Mouse (Mus musculus): ENCODE results near the gene Tctex1d2. TPM values are rescaled to one million over a fixed set of nuclear protein-coding genes. Genes with fewer than 3 reads are reported as not detected.

Gene Tctex1d2
- total RNA-seq, 1 experiment from 2014 or later: 54.3 TPM

DNA sequence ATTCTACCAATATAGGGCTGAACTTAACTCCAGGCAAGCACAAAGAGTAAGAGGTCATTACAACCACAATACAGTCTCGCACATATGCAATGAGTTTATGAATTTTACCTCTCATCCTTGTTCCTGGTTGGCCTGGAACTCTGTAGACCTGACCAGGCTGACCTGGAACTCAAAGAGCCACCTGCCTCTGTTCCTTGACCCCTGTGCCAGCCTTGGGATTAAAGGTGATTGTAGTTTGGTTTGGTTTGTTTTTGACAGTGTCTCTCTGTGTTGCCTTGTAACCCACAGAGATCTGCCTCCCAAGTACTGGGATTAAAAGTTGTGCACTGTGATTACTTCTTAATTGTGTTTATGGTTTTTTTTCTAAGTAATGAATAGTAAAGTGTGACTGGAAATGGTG is 37.3 kb downstream of the Tctex1d2 start:
- no peak for ATAC-seq (replicated peaks in 1 of 2; ENCODE audit: insufficient read depth in 1 of 2, low FRiP score in 2 of 2, low TSS enrichment in 1 of 2, low read depth in 1 of 2, poor library complexity in 2 of 2, severe bottlenecking in 2 of 2)

DNA sequence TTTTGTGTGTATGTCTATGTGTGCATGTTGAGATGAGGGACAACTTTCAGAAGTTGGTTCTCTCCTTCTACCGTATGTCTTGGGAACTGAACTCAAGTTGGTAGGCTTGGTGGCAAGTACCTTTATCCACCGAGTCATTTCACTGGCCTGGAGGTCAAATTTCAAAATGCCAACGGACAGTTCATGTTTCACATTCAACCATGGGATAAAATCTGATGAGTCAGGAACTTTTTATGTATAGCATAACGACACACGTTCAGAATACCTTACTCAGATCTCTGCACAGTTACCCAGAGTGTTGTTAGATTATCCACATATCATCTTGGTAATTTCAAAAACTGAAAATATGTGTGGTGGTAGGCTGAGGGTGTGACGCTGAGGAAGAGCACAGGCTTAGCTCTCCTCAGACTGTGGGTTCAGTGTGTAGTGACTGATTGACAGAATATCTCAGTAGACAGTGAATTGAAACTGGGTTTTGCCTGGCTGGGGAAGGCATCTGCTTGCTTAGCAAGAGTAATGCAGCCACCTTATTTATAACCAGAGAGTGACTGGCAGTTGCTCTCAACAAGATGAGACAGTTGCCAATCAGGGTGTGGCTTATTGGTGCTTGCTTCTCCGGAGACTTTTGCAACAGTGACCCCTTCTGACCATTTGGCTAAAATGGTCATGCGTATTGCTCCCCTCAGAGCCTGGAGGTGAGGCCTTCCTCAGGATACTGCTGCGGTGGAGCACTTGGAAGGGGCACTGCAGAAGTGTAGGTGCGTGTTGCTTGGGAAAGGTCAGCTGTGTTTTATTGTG is 38.3 kb downstream of the Tctex1d2 start:
- ATAC-seq (replicated peaks in 1 of 2; ENCODE audit: insufficient read depth in 1 of 2, low FRiP score in 2 of 2, low TSS enrichment in 1 of 2, low read depth in 1 of 2, poor library complexity in 2 of 2, severe bottlenecking in 2 of 2): peak; percentile 56 to 75; a peak in 2 of 4 replicates

DNA sequence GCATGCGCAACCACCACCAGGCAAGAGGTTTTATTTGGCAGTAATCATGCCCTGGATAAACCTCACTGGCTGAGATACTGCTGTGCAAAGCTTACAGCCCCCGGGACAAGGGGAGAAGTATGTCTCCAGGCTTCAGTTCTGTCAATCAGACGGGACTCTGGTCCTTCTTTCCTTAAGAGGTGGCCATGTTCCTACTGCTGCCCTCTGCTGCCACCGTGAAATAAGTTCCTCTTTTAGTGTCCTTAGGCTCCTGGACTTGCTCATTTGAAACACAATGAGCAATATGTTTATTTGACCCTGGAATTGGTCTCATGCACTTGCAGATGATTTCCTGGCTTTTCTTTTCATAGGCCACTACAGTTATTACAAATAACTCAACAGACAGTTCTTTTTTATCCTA is 41.0 kb downstream of the Tctex1d2 start:
- ATAC-seq (replicated peaks in 1 of 2; ENCODE audit: insufficient read depth in 1 of 2, low FRiP score in 2 of 2, low TSS enrichment in 1 of 2, low read depth in 1 of 2, poor library complexity in 2 of 2, severe bottlenecking in 2 of 2): no peak

GRCm38 (mm10) chr16:32461713-32462112 is 42.2 kb downstream of the Tctex1d2 start:
- ATAC-seq (replicated peaks in 1 of 2; ENCODE audit: insufficient read depth in 1 of 2, low FRiP score in 2 of 2, low TSS enrichment in 1 of 2, low read depth in 1 of 2, poor library complexity in 2 of 2, severe bottlenecking in 2 of 2): no peak

GRCm38 (mm10) chr16:32462950-32463349 is 43.4 kb downstream of the Tctex1d2 start:
- no peak for ATAC-seq (replicated peaks in 1 of 2; ENCODE audit: insufficient read depth in 1 of 2, low FRiP score in 2 of 2, low TSS enrichment in 1 of 2, low read depth in 1 of 2, poor library complexity in 2 of 2, severe bottlenecking in 2 of 2)

- ATAC-seq (replicated peaks in 1 of 2; ENCODE audit: insufficient read depth in 1 of 2, low FRiP score in 2 of 2, low TSS enrichment in 1 of 2, low read depth in 1 of 2, poor library complexity in 2 of 2, severe bottlenecking in 2 of 2): no peak
These were observed 43.9 kb downstream of the Tctex1d2 start for GRCm38 (mm10) chr16:32463426-32463825.

DNA sequence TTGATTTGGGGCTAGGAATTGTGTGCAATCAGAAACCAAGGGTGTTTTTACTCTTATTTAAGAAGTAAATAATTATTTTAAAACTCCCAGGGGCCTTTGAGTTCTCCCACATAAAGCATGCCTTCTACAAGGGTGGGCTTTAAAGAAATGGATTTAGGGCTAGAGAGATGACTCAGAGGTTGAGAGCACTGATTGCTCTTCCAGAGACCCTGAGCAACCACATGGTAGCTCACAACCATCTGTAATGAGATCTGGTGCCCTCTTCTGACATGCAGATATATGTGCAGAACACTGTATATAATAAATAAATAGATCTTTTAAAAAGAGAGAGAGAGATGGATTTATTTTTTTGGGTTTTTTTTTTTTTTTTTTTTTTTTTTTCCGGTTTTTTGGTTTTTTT is 45.4 kb downstream of the Tctex1d2 start:
- no peak for ATAC-seq (replicated peaks in 1 of 2; ENCODE audit: insufficient read depth in 1 of 2, low FRiP score in 2 of 2, low TSS enrichment in 1 of 2, low read depth in 1 of 2, poor library complexity in 2 of 2, severe bottlenecking in 2 of 2)

GRCm38 (mm10) chr16:32468488-32468887 is 49.0 kb downstream of the Tctex1d2 start:
- peak; percentile 49 to 56; a peak in 2 of 4 replicates for ATAC-seq (replicated peaks in 1 of 2; ENCODE audit: insufficient read depth in 1 of 2, low FRiP score in 2 of 2, low TSS enrichment in 1 of 2, low read depth in 1 of 2, poor library complexity in 2 of 2, severe bottlenecking in 2 of 2)

- no peak for ATAC-seq (replicated peaks in 1 of 2; ENCODE audit: insufficient read depth in 1 of 2, low FRiP score in 2 of 2, low TSS enrichment in 1 of 2, low read depth in 1 of 2, poor library complexity in 2 of 2, severe bottlenecking in 2 of 2)
These were observed 50.1 kb downstream of the Tctex1d2 start for GRCm38 (mm10) chr16:32469404-32470105.

DNA sequence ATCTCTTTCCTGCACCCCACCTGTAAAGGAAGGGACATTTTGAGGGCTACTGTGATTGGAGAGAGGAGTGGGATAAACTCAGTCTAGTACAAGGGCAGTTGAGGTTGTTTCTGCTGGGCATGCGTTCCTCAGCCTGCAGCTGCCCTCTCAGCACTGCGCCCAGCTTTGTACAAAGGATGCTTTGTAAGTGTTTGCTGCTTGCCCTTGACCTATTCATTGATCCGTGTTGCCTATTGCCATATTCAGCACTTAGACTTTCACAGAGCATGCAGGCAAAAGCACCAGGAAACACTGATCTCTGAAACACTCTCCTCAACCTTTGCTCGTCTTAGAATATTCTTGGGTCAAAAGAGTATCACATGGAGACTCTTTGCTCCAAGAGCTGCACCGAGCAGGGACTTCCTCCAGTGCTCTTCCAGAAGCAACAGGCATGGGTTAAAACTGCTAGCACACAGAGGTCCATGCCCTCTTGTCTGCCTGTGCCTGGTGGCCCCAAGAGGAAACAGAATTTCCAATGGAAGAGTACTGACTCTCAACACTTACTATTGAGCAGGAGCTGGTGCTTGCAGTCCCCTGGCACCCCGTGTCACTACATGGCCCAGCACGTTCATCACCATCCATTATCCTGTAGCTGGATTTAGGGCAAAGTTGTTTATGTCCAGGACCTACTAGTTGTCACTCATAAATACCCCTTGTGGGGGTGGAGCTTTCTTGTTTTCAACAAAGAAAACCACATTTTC is 52.9 kb downstream of the Tctex1d2 start:
- no peak for ATAC-seq (replicated peaks in 1 of 2; ENCODE audit: insufficient read depth in 1 of 2, low FRiP score in 2 of 2, low TSS enrichment in 1 of 2, low read depth in 1 of 2, poor library complexity in 2 of 2, severe bottlenecking in 2 of 2)

DNA sequence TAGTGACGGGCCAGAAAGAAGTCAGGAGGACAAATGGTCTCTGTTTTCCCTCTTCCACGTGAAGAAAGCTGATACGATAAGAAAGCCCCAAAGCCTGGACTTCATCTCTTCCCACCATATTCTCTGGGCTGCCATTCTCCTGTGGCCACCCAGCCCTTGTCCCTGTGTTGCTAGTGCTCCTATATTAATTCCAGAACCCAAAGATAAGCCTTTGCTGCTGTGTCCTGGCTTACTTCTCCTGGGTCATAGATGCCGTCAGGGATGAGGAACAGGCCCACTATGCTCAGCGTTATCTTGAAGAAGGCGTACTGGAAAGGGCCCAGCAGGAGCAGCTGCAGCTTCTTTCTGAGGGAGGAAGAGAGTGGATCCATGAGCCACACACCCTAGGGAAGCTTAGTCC is 57.8 kb downstream of the Tctex1d2 start:
- no peak for ATAC-seq (replicated peaks in 1 of 2; ENCODE audit: insufficient read depth in 1 of 2, low FRiP score in 2 of 2, low TSS enrichment in 1 of 2, low read depth in 1 of 2, poor library complexity in 2 of 2, severe bottlenecking in 2 of 2)

Other genes with a start within 250 kb of the Tctex1d2 start
- 54.4 and 58.5 TPM in 2 replicates for gene Bex6, start 239.9 kb upstream of the Tctex1d2 start, total RNA-seq (2017)
- 26.1 and 32.0 TPM in 2 replicates for gene Fbxo45, start 172.5 kb upstream of the Tctex1d2 start, total RNA-seq (2017)
- gene Wdr53, start 172.5 kb upstream of the Tctex1d2 start, total RNA-seq (2017): 14.0 and 22.6 TPM in 2 replicates
- not detected in 2 replicates for gene Smco1, start 148.2 kb upstream of the Tctex1d2 start, total RNA-seq (2017)
- gene Rnf168, start 142.2 kb upstream of the Tctex1d2 start, total RNA-seq (2017): 67.5 and 71.4 TPM in 2 replicates
- gene Ubxn7, start 87.4 kb upstream of the Tctex1d2 start, total RNA-seq (2017): 43.5 and 51.3 TPM in 2 replicates
- not detected in 2 replicates for gene Tm4sf19, start 19.2 kb upstream of the Tctex1d2 start, total RNA-seq (2017)
- gene Pcyt1a, start 11.2 kb downstream of the Tctex1d2 start, total RNA-seq (2017): 68.6 and 75.3 TPM in 2 replicates
- gene Slc51a, start 68.2 kb downstream of the Tctex1d2 start, total RNA-seq (2017): 0.25 TPM in 1 of 2 replicates, not detected in the other
- gene Zdhhc19, start 76.6 kb downstream of the Tctex1d2 start, total RNA-seq (2017): not detected in 2 replicates
- 87.0 and 93.9 TPM in 2 replicates for gene Tfrc, start 189.2 kb downstream of the Tctex1d2 start, total RNA-seq (2017)
- gene Tnk2, start 224.2 kb downstream of the Tctex1d2 start, total RNA-seq (2017): 3.5 and 5.7 TPM in 2 replicates

Measured in hematopoietic stem cell, adult 5-6 weeks (primary cell).